Mouse (Mus musculus) liver, embryonic 12.5 days (tissue): Measurements from ENCODE around the gene Gm47791. TPM values are rescaled to one million over a fixed set of nuclear protein-coding genes. Genes with fewer than 3 reads are reported as not detected.

Experiments
- ATAC-seq: fragments of 200-750 bp; cut with Nextera tagmentation; 2 replicates; pipeline ENCODE4 v1.8.0; 2017; ENCODE audit warnings: moderate number of reproducible peaks, mild to moderate bottlenecking, moderate library complexity
- H3K27ac ChIP-seq: fragments of 300-500 bp; sonication (generic); 2 replicates; pipeline ENCODE4 v1.5.1; 2016; ENCODE audit warnings: mild to moderate bottlenecking
- H3K27me3 ChIP-seq: fragments of 300-500 bp; sonication (generic); replicated peaks from 2 replicates; pipeline ENCODE4 v1.6.1; 2016; ENCODE audit warnings: mild to moderate bottlenecking, moderate library complexity
- H3K36me3 ChIP-seq: fragments of 300-500 bp; sonication (generic); 2 replicates; pipeline ENCODE4 v1.6.1; 2016; ENCODE audit warnings: mild to moderate bottlenecking, moderate library complexity
- H3K4me1 ChIP-seq: fragments of 300-500 bp; sonication (generic); 2 replicates; pipeline ENCODE4 v1.6.1; 2016
- H3K4me2 ChIP-seq: fragments of 300-500 bp; sonication (generic); 2 replicates; pipeline ENCODE4 v1.6.1; 2016; ENCODE audit warnings: mild to moderate bottlenecking, moderate library complexity
- H3K4me3 ChIP-seq: fragments of 300-500 bp; sonication (generic); 2 replicates; pipeline ENCODE4 v1.5.1; 2016; ENCODE audit warnings: mild to moderate bottlenecking, moderate library complexity
- H3K9ac ChIP-seq: fragments of 300-500 bp; sonication (generic); 2 replicates; pipeline ENCODE4 v1.6.1; 2016; ENCODE audit warnings: mild to moderate bottlenecking, moderate library complexity
- H3K9me3 ChIP-seq: fragments of 300-500 bp; sonication (generic); replicated peaks from 2 replicates; pipeline ENCODE4 v1.6.1; 2016; ENCODE audit warnings: mild to moderate bottlenecking, moderate library complexity
- WGBS: fragments of 180-500 bp; shearing (Covaris S2); methylation state at CpG from one replicate; pipeline ENCODE4 v1.1.7; 2016; ENCODE audit not compliant: insufficient replicate concordance; 5-methylcytosine and 5-hydroxymethylcytosine counted together
- polyA plus RNA-seq: library from polyadenylated mRNA; unstranded; fragments of >200 nt; fragmentation: Nextera tagmentation; extraction: Ambion mirVana; gene quantifications from 2 replicates; pipeline ENCODE4 v1.2.1, GENCODE M21; 2016

Gm47791 gene
- polyA plus RNA-seq, 1 experiment from 2014 or later: not detected

DNA sequence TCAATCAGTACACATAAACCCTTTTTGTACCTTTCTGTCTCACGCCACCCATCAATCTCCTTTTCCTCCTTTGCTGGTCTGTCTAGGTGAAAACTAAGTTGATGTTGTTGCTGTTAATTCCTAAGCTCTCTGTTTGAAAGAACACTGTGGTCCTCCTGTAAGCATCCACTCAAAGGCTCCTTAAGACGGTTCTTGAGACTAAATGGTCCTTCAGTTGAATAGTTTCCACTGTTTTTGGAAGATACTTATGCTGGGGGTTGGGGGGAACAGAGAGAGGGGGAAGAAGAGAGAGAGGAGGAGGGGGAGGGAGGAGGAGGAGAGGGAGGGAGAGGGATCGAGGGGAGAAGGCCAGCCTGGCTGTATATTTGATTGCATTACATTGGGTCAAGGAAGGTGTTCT, 12.5 kb upstream of the Gm47791 start:
- ATAC-seq: no peak
- Histone ChIP-seq H3K9me3 (no peaks in the 10 kb centered on the region), H3K27me3 (no peaks in the 10 kb centered on the region), H3K9ac (no peak overlapping the region), H3K36me3 (no peaks in the 10 kb centered on the region), H3K4me2 (no peak overlapping the region), H3K4me3 (no peak overlapping the region), H3K27ac (no peak overlapping the region), H3K4me1 (peaks cover 12% of the 10 kb centered on the region)
- 41% methylated on average over 3 of the region's 3 CpGs for WGBS

DNA sequence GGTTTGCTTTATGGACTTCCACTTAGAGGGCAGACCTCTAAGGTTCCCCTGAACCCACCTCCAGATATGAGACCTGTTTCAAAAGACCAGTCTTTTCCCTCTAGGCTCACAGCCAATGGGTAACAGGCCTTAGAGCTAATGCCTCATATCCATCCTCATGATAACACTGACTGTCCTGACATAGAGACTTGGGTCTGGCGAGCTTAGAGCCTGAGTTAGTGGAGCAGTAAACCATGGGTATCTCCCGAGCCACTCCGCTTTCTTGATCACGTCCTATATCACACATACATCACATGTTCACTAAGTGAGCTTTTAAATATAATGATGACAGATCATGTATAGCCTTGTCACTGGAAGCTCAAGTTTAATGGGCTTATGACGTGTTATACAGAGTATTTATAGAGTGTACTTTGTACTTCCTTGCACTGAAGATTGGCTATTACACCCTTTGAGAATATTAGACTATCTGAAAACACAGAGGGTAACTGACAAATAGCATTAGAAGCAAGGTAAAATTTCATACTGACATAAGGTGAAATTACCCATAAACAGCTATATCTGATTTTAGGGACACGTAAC, 8.4 kb upstream of the Gm47791 start:
- H3K36me3 ChIP-seq: no peaks in the 10 kb centered on the region
- no peaks in the 10 kb centered on the region for H3K4me1 ChIP-seq
- H3K9ac ChIP-seq: no peak overlapping the region
- no peak for ATAC-seq
- H3K4me2 ChIP-seq: no peak overlapping the region
- H3K27me3 ChIP-seq: no peaks in the 10 kb centered on the region
- H3K27ac ChIP-seq: no peak overlapping the region
- no peak overlapping the region for H3K4me3 ChIP-seq
- H3K9me3 ChIP-seq: no peaks in the 10 kb centered on the region
- WGBS: 68% methylated on average over 6 of the region's 6 CpGs

DNA sequence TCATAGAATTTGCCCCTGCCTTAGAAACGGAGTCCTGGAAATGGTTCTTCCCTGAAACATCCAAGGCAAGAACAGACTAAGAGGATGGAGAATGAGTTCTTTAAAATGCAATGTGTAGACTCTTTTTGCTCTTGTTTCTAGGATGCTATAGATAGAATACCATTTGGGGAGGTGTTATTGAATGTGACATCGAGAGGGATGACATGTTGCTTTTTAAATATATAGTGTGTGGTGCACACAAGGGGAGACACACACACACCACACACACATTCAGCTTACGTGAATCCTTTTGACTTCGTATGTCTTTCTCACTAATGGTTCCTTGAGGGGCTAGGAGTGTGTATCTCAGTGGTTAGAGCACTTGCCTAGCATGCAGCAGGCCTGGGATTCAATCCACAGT, 4.2 kb upstream of the Gm47791 start:
- no peaks in the 10 kb centered on the region for H3K9me3 ChIP-seq
- no peaks in the 10 kb centered on the region for H3K27me3 ChIP-seq
- H3K27ac ChIP-seq: no peak overlapping the region
- no peaks in the 10 kb centered on the region for H3K36me3 ChIP-seq
- no peak overlapping the region for H3K9ac ChIP-seq
- WGBS: 82% methylated on average over 4 of the region's 4 CpGs
- 0 out of 2 replicates have a peak, but pooled peaks cover 4% of the 10 kb centered on the region for H3K4me1 ChIP-seq
- ATAC-seq: no peak
- H3K4me2 ChIP-seq: no peak overlapping the region
- H3K4me3 ChIP-seq: no peak overlapping the region

DNA sequence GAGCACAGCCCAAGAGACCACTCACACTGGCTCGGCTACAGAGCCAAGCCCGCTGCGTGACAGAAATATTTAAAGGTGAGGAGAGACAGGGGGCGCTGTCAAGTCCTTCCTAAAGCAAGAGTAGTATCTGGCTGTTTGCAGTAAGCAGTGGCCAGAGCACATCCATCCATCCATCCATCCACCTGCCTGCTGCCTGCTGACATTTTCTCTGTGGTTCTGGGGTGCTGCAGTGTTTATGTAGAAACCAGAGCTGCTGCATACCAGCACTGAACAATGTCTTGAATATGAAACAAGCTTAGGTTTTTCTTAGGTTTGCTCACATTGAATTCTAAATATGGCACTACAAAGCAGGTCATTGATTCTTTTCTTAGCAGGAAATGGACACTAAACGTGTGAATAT, 2.2 kb upstream of the Gm47791 start:
- no peak for ATAC-seq
- H3K27ac ChIP-seq: no peak overlapping the region
- H3K9ac ChIP-seq: no peak overlapping the region
- H3K27me3 ChIP-seq: no peaks in the 10 kb centered on the region
- no peak overlapping the region for H3K4me3 ChIP-seq
- no peak overlapping the region for H3K4me2 ChIP-seq
- no peaks in the 10 kb centered on the region for H3K36me3 ChIP-seq
- H3K9me3 ChIP-seq: no peaks in the 10 kb centered on the region
- WGBS: 70% methylated on average over 5 of the region's 5 CpGs
- H3K4me1 ChIP-seq: 0 out of 2 replicates have a peak, but pooled peaks cover 4% of the 10 kb centered on the region

DNA sequence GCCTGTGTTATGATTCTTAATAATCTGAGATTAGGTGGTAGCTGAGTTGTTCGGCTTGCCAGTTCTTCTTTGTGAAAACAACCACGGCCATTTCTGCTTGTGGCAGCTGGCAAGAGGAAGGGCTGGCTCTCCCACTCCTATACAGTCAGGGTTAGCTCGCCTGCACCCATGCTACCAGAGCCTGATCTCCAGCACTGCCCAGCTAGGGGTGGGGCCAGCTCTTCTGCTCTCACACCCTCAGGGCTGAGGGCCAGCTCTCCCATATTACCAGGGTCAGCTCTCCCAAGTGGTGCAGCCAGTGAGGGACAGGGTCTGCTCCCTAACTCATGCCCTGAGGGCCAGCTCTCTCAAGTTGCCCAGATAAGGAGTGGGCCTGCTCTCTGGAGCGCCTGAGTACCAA, 1.4 kb upstream of the Gm47791 start:
- Histone ChIP-seq H3K36me3 (no peaks in the 10 kb centered on the region), H3K9me3 (no peaks in the 10 kb centered on the region), H3K27me3 (no peaks in the 10 kb centered on the region), H3K9ac (no peak overlapping the region), H3K4me1 (0 out of 2 replicates have a peak, but pooled peaks cover 4% of the 10 kb centered on the region), H3K27ac (no peak overlapping the region), H3K4me3 (no peak overlapping the region), H3K4me2 (no peak overlapping the region)
- ATAC-seq: no peak
- WGBS: 74% methylated on average over 4 of the region's 4 CpGs

DNA sequence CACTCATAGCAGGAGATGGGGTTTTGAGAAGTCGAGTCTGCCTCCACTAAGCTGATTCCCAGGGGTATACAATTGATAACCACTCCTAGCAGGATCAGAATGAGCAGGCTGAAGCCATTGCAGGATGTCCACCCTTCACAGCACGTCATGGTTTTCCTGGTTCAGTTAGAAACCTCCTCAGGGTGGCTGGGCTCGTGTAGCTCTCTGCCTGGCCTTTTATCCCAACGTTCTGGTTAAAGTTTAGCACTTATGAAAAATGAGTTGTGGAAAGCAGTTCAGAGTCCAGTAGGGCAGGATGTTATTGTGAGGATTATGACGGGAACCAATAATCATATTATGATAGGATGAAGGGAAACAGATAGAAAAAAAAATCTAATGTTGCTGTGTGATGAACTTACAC, 2.8 kb downstream of the Gm47791 start, which contains the start of gene Tm4sf20:
Gene Tm4sf20, minus strand, starts transcription at position 193 of the 400 bp plus-strand sequence.
- Histone ChIP-seq H3K4me1 (0 out of 2 replicates have a peak, but pooled peaks cover 4% of the 10 kb centered on the region), H3K27me3 (no peaks in the 10 kb centered on the region), H3K36me3 (no peaks in the 10 kb centered on the region), H3K4me3 (no peak within 1 kb of the TSS), H3K9ac (no peak within 1 kb of the TSS), H3K27ac (no peak within 1 kb of the TSS), H3K4me2 (no peak within 1 kb of the TSS), H3K9me3 (no peaks in the 10 kb centered on the region)
- no peak for ATAC-seq
- WGBS: 53% methylated on average over 5 of the region's 5 CpGs

DNA sequence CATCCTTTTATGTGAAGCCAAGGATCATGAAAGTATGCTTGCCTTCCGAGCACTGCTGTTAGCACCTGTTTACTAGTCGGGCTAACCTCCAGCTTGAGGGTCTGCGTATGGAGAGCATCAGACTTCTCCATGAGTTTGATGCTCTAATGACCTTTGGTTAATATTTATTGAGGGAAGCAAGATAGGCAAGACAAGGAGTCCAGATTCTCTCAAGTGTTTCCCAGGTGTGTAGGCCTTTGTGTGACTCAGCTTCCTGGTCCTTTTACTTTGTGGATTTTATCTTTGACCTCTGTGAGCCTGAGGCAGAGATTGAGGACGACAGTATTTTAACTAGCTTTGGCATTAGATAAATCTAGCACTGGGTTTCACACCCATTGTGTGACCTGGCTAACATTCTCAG, 4.4 kb downstream of the Gm47791 start:
- WGBS: 64% methylated on average over 4 of the region's 4 CpGs
- no peak for ATAC-seq
- Histone ChIP-seq H3K9me3 (no peaks in the 10 kb centered on the region), H3K27ac (no peak overlapping the region), H3K27me3 (no peaks in the 10 kb centered on the region), H3K4me3 (no peak overlapping the region), H3K4me1 (0 out of 2 replicates have a peak, but pooled peaks cover 4% of the 10 kb centered on the region), H3K9ac (no peak overlapping the region), H3K4me2 (no peak overlapping the region), H3K36me3 (peaks cover 7% of the 10 kb centered on the region)

DNA sequence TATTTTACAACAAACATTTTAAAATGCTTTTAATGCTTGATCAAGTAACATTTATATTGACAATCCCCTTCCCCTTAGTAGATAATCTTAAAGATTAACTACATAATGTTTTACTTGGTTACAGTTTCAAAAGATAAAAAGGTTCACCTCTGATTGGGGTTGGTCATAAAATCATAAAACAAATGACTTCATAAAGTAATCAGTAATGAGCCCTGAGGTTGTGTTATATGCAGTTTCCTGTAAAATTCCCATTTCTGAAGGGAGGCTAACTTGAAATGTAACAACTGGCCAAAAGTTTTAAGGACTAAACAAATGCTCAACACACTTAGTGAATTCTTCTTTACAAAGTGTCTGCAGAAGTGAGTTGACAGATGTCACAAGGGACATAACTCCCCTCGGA, 4.8 kb downstream of the Gm47791 start:
- no peak for ATAC-seq

DNA sequence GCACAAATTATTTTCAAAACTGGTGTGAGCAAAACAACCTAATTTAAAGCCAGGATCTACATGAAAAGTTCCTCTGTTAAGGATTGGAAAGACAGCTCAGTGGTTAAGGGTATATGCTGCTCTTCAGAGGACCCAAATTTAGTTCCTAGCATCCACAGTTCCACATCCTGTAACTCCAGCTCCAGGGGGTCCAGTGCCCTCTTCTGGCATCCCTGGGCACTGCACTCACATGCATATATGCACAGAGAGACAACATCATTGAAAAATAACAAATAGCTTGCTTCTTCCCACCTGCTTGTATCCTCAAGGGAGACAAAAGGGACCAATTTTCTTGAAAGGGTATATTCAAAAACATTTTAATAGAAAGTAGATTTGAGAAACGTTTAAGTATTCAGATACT, 8.8 kb downstream of the Gm47791 start:
- WGBS: 69% methylated on average over 1 of the region's 1 CpGs
- Histone ChIP-seq H3K4me1 (no peaks in the 10 kb centered on the region), H3K9me3 (no peaks in the 10 kb centered on the region), H3K4me3 (no peak overlapping the region), H3K4me2 (no peak overlapping the region), H3K27me3 (no peaks in the 10 kb centered on the region), H3K36me3 (peaks cover 29% of the 10 kb centered on the region), H3K27ac (no peak overlapping the region), H3K9ac (no peak overlapping the region)
- ATAC-seq: no peak

More for the DNA sequence above, 4.8 kb downstream of the Gm47791 start:
- peaks cover 9% of the 10 kb centered on the region for H3K36me3 ChIP-seq
- no peak overlapping the region for H3K4me3 ChIP-seq
- no peak overlapping the region for H3K9ac ChIP-seq
- no peak overlapping the region for H3K4me2 ChIP-seq
- H3K4me1 ChIP-seq: 0 out of 2 replicates have a peak, but pooled peaks cover 4% of the 10 kb centered on the region
- no peaks in the 10 kb centered on the region for H3K9me3 ChIP-seq
- H3K27ac ChIP-seq: no peak overlapping the region
- WGBS: 54% methylated on average over 1 of the region's 1 CpGs
- no peaks in the 10 kb centered on the region for H3K27me3 ChIP-seq

DNA sequence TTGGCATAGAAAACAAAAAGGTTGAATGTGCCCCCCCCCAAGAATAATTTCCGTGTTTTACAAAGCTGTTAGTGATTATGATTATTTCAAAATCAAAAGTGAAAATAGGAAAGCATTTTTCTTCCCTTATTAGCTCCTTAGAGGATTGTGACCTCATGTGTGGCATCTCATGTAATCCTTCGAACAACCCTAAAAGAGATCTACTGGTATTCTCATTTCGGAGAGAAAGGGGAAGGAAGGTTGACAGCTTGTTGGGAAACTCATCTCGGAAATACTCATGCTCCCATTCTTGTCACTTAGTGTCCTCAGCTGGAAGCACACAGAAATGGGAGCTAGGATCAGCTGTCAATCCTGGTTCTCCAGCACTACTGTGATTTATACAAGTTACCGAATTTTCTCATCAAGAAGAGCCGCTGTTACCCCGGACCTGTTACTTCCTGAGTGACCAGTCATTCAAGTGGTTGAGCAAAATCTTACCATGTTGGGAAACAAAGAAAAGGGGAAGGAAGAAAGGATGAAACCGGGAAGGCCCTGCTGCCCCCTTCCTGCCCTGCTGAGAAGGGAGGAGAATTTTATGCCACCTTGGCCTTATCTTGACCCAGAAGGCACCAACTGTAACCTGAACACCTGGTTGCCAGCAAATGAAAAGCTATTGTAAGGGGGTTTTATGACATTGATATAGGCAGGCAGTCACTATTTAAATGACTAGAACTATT, 9.4 kb downstream of the Gm47791 start:
- H3K36me3 ChIP-seq: peaks cover 35% of the 10 kb centered on the region
- no peak overlapping the region for H3K4me2 ChIP-seq
- H3K27me3 ChIP-seq: no peaks in the 10 kb centered on the region
- ATAC-seq: no peak
- H3K9me3 ChIP-seq: no peaks in the 10 kb centered on the region
- WGBS: 62% methylated on average over 8 of the region's 8 CpGs
- no peaks in the 10 kb centered on the region for H3K4me1 ChIP-seq
- H3K27ac ChIP-seq: no peak overlapping the region
- H3K9ac ChIP-seq: no peak overlapping the region
- no peak overlapping the region for H3K4me3 ChIP-seq

DNA sequence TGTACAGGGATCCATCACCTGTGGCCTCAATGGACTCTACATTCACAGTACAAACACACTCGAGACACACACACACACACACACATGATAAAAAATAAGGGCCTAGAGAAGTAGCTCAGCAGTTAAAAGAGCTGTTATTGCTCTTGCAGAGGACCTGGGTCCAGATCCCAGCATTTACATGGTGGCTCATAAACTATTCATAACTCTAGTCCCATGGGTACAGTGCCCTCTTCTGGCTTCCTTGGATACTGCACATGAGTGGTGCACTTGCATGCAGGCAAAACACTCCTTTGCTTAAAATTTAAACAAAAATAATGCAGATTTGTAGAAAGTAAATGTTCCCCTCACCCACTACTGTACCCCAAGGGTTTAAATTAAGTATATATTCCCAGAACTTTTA, 11.5 kb downstream of the Gm47791 start:
- Histone ChIP-seq H3K27ac (no peak overlapping the region), H3K9ac (no peak overlapping the region), H3K27me3 (no peaks in the 10 kb centered on the region), H3K4me1 (no peaks in the 10 kb centered on the region), H3K4me3 (no peak overlapping the region), H3K9me3 (no peaks in the 10 kb centered on the region), H3K36me3 (peaks cover 54% of the 10 kb centered on the region), H3K4me2 (no peak overlapping the region)
- no peak for ATAC-seq
- WGBS: 57% methylated on average over 1 of the region's 1 CpGs

DNA sequence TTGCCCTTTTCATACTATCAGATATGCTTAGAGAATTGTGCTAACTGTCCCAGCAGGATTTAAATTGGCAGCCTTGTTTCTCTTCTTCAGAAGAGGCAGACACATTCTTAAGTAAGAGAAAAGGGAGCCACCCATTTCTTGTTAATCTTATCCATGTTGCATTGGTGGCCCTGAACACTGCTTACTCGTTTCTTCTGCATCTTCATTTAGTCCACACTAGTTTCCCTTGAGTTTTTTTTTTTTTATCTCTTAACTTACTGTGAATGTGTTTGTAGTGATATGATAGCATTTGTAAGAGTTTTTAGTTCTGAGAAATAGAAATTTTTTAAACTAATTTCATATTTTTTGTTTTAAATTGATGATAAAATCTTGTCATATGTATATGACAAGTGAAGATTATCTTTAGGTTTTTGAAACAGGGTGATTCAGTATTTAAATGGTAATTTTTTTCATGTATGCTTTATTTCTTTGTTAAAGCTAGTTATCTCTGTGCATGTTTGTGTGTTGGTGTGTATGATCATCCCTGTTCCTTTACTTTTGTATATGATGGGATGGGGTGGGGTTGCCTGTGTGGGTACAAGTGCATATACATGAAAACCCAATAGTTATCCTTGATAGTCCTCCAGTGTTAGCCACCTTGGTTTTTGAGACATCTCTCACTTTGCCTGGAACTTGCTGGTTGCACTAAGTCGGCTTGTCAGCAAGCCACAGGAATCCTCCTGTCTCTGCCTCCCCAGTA, 23.2 kb downstream of the Gm47791 start:
- no peaks in the 10 kb centered on the region for H3K27me3 ChIP-seq
- ATAC-seq: peak; percentile 68
- WGBS: 50% methylated on average over 2 of the region's 2 CpGs

More for the DNA sequence above, 23.2 kb downstream of the Gm47791 start:
- Histone ChIP-seq H3K9me3 (no peaks in the 10 kb centered on the region), H3K4me2 (no peak overlapping the region), H3K36me3 (peaks cover 62% of the 10 kb centered on the region), H3K4me1 (peaks cover 18% of the 10 kb centered on the region), H3K27ac (no peak overlapping the region), H3K9ac (no peak overlapping the region), H3K4me3 (no peak overlapping the region)
